Mouse (Mus musculus) heart, embryonic 10.5 days (tissue): ENCODE results near the gene Apela. TPM values are rescaled to one million over a fixed set of nuclear protein-coding genes. Genes with fewer than 3 reads are reported as not detected.
"Not testable (repeated sequence)": the region's sequence is repeated elsewhere in the genome, so short reads cannot be mapped to it uniquely, and the experiment has no call there.

ENCODE experiments used
- DNase-seq: peaks from one replicate; pipeline ENCODE4 v3.0.0-alpha.2; 2017; ENCODE audit warnings: low spot score
- H3K27ac ChIP-seq: fragments of 300-500 bp; sonication (generic); 2 replicates; pipeline ENCODE4 v1.5.1; 2016; ENCODE audit warnings: mild to moderate bottlenecking
- H3K27me3 ChIP-seq: fragments of 300-500 bp; sonication (generic); 2 replicates; pipeline ENCODE4 v1.6.1; 2016; ENCODE audit warnings: mild to moderate bottlenecking; ENCODE audit not compliant: poor library complexity, insufficient read depth, severe bottlenecking
- H3K36me3 ChIP-seq: fragments of 300-500 bp; sonication (generic); 2 replicates; pipeline ENCODE4 v1.6.1; 2016; ENCODE audit warnings: mild to moderate bottlenecking, moderate library complexity
- H3K4me1 ChIP-seq: fragments of 300-500 bp; sonication (generic); 2 replicates; pipeline ENCODE4 v1.6.1; 2016; ENCODE audit warnings: mild to moderate bottlenecking
- H3K4me3 ChIP-seq: fragments of 300-500 bp; sonication (generic); 2 replicates; pipeline ENCODE4 v1.5.1; 2016; ENCODE audit warnings: mild to moderate bottlenecking, moderate library complexity
- H3K9me3 ChIP-seq: fragments of 300-500 bp; sonication (generic); 2 replicates; pipeline ENCODE4 v1.6.1; 2016; ENCODE audit warnings: mild to moderate bottlenecking, moderate library complexity
- WGBS: fragments of 180-500 bp; shearing (Covaris S2); methylation state at CpG from one replicate; pipeline ENCODE4 v1.1.7; 2016; 5-methylcytosine and 5-hydroxymethylcytosine counted together
- polyA plus RNA-seq: library from polyadenylated mRNA; unstranded; fragments of >200 nt; fragmentation: Nextera tagmentation; extraction: Ambion mirVana; gene quantifications from 2 replicates; pipeline ENCODE4 v1.2.1, GENCODE M21; 2016

The Apela gene
- polyA plus RNA-seq, 1 experiment from 2014 or later: 10.7 TPM

- Histone ChIP-seq H3K9me3 (no peaks in the 10 kb centered on the region), H3K27me3 (no peaks in the 10 kb centered on the region), H3K36me3 (no peaks in the 10 kb centered on the region), H3K4me1 (no peaks in the 10 kb centered on the region), H3K4me3 (no peak overlapping the region), H3K27ac (no peak overlapping the region)
- 84% methylated on average over 3 of the region's 3 CpGs for WGBS
- DNase-seq: no peak
These were observed 16.4 kb upstream of the Apela start for GRCm38 (mm10) chr8:65053554-65053953.

DNA sequence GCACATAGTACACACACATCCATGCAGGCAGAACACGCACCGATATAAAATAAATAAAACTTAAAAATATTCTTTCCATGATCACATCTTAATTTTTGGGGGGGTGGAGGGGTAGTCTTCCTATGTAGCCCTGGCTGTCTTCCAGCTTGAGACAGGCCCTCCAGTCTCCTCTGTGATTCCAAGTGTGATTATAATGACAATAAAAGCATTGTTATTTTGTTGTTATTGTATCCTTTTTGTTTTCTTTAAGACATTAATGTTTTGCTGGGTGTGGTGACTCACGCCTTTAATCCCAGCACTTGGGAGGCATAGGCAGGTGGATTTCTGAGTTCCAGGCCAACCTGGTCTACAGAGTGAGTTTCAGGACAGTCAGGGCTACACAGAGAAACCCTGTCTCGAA, 10.7 kb upstream of the Apela start:
- Histone ChIP-seq H3K9me3 (no peaks in the 10 kb centered on the region), H3K27ac (no peak overlapping the region), H3K36me3 (no peaks in the 10 kb centered on the region), H3K4me3 (no peak overlapping the region), H3K4me1 (no peaks in the 10 kb centered on the region; the same call in 1 of the 2 replicates), H3K27me3 (no peaks in the 10 kb centered on the region)
- WGBS: 77% methylated on average over 4 of the region's 4 CpGs
- DNase-seq: no peak

GRCm38 (mm10) chr8:65047193-65047592, 10.1 kb upstream of the Apela start:
- no peak for DNase-seq
- Histone ChIP-seq H3K36me3 (no peaks in the 10 kb centered on the region), H3K27ac (no peak overlapping the region), H3K4me1 (no peaks in the 10 kb centered on the region; the same call in 1 of the 2 replicates), H3K4me3 (no peak overlapping the region), H3K27me3 (no peaks in the 10 kb centered on the region), H3K9me3 (no peaks in the 10 kb centered on the region)
- WGBS: 94% methylated on average over 4 of the region's 4 CpGs

GRCm38 (mm10) chr8:65046565-65046964, 9.4 kb upstream of the Apela start:
- Histone ChIP-seq H3K36me3 (no peaks in the 10 kb centered on the region), H3K9me3 (no peaks in the 10 kb centered on the region), H3K27me3 (no peaks in the 10 kb centered on the region), H3K4me3 (peak overlapping the region; percentile 27), H3K27ac (peak overlapping the region; percentile 56; the same call in 1 of the 2 replicates), H3K4me1 (no peaks in the 10 kb centered on the region; the same call in 1 of the 2 replicates)
- 27% methylated on average over 5 of the region's 5 CpGs for WGBS
- no peak for DNase-seq

DNA sequence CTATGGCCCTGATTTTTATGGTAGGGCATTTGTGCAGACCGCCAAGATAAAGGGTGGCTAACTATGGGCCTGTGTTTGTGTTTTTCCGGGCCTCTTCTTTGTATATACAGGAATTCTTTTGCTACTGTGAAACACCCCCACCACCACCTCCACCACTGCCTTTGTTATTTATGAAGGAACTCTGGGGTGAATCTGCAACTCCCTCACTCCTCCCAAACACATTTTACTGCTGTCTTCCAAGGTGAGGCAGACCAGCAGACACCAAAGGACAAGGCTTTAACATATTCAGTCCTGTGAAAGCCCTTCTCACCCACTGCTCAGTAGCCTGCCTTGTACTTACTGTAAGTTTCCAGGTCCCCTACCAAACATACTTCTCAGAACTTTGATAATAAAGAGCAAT, 3.0 kb downstream of the Apela start:
- Histone ChIP-seq H3K4me3 (no peak overlapping the region), H3K4me1 (0 out of 2 replicates have a peak, but pooled peaks cover 5% of the 10 kb centered on the region), H3K9me3 (no peaks in the 10 kb centered on the region), H3K36me3 (no peaks in the 10 kb centered on the region), H3K27me3 (no peaks in the 10 kb centered on the region), H3K27ac (no peak overlapping the region)
- DNase-seq: no peak
- 56% methylated on average over 2 of the region's 2 CpGs for WGBS

DNA sequence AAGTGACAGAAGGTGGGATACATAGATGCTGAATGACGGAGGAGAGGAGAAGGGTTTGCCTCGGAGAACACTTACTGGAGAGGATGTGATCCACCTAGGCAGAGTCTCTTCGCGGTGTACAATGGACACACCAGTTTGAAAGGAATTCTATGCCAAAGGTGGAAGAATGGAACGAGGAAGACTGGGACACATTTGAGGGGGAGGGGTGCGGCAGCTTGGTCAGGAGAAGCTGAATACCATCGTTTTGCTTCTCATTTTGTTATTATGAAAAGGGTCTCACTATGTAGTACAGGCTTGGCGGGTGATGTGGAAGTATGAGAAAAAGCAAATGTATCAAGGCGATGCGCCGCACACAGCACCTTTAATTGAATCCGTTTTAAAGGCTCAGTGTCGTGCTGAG, 4.1 kb downstream of the Apela start:
- no peaks in the 10 kb centered on the region for H3K36me3 ChIP-seq
- H3K27ac ChIP-seq: no peak overlapping the region
- H3K9me3 ChIP-seq: no peaks in the 10 kb centered on the region
- H3K27me3 ChIP-seq: no peaks in the 10 kb centered on the region
- 0 out of 2 replicates have a peak, but pooled peaks cover 5% of the 10 kb centered on the region for H3K4me1 ChIP-seq
- H3K4me3 ChIP-seq: no peak overlapping the region
- 83% methylated on average over 13 of the region's 13 CpGs for WGBS
- DNase-seq: no peak

DNA sequence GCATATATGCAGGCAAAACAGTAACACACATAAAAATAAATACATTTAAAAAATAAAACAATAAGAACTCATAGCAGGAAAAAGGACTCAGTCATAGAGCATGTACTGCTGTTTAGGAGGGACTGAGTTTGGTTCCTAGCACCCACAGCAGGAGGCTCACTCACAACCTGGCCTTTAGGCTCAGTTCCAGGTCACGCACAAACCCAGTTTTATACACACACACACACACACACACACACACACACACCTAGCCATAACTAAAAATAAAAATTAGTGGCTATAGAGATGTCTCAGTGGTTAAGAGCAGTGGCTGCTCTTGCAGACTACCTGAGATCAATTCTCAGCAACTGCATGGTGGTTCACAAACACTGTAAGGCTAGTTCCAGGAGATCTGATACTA, 5.0 kb downstream of the Apela start:
- Histone ChIP-seq H3K36me3 (no peaks in the 10 kb centered on the region), H3K4me1 (0 out of 2 replicates have a peak, but pooled peaks cover 5% of the 10 kb centered on the region), H3K4me3 (no peak overlapping the region), H3K9me3 (no peaks in the 10 kb centered on the region), H3K27me3 (no peaks in the 10 kb centered on the region), H3K27ac (no peak overlapping the region)
- WGBS: 96% methylated on average over 1 of the region's 1 CpGs
- no peak for DNase-seq

GRCm38 (mm10) chr8:65030735-65031485, 6.2 kb downstream of the Apela start:
- Histone ChIP-seq H3K27me3 (no peaks in the 10 kb centered on the region), H3K27ac (no peak overlapping the region), H3K4me1 (0 out of 2 replicates have a peak, but pooled peaks cover 5% of the 10 kb centered on the region), H3K4me3 (no peak overlapping the region), H3K9me3 (no peaks in the 10 kb centered on the region), H3K36me3 (no peaks in the 10 kb centered on the region)
- WGBS: 74% methylated on average over 4 of the region's 4 CpGs
- no peak for DNase-seq

- DNase-seq: no peak
- H3K36me3 ChIP-seq: no peaks in the 10 kb centered on the region
- H3K4me3 ChIP-seq: no peak overlapping the region
- H3K27me3 ChIP-seq: no peaks in the 10 kb centered on the region
- no peaks in the 10 kb centered on the region for H3K4me1 ChIP-seq
- H3K27ac ChIP-seq: no peak overlapping the region
- no peaks in the 10 kb centered on the region for H3K9me3 ChIP-seq
- WGBS: 82% methylated on average over 4 of the region's 4 CpGs
These were observed 7.4 kb downstream of the Apela start for GRCm38 (mm10) chr8:65029776-65030175.

- Histone ChIP-seq H3K4me1 (no peaks in the 10 kb centered on the region), H3K36me3 (no peaks in the 10 kb centered on the region), H3K4me3 (no peak overlapping the region), H3K9me3 (no peaks in the 10 kb centered on the region), H3K27ac (no peak overlapping the region), H3K27me3 (no peaks in the 10 kb centered on the region)
- 78% methylated on average over 12 of the region's 12 CpGs for WGBS
- no peak for DNase-seq
These were observed 8.0 kb downstream of the Apela start for GRCm38 (mm10) chr8:65028959-65029686.

- H3K36me3 ChIP-seq: no peaks in the 10 kb centered on the region
- no peaks in the 10 kb centered on the region for H3K4me1 ChIP-seq
- H3K27ac ChIP-seq: no peak overlapping the region
- WGBS: 49% methylated on average over 8 of the region's 8 CpGs
- H3K4me3 ChIP-seq: no peak overlapping the region
- H3K27me3 ChIP-seq: no peaks in the 10 kb centered on the region
- H3K9me3 ChIP-seq: no peaks in the 10 kb centered on the region
- no peak for DNase-seq
These were observed 14.7 kb downstream of the Apela start for GRCm38 (mm10) chr8:65022485-65022884.

DNA sequence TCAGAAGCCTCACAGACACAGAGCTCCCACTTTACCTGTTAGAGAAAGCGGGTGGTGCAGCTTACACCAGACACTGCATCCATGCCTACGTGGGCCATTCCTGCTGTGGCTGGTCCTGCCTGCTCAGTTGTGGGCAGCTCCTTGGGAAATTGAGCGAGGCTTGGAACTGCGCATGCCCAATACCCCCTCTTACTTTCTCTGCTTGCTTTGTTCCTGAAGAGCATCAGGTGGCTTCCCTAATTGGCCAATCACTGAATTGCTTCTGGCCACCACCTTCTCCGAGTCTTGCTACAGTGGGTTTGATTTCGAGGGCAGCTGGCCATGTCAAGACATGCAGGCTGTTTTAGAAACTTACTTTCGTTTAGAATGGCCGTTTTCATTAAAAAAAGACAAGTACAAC, 18.7 kb downstream of the Apela start, which contains the start of the genes Trim61 and Trim60:
Gene Trim61, minus strand, starts transcription at position 101 of the 400 bp plus-strand sequence.
Gene Trim60, minus strand, starts transcription at position 162 of the 400 bp plus-strand sequence.
- H3K4me3 ChIP-seq: no peak within 1 kb of the TSS
- 82% methylated on average over 8 of the region's 8 CpGs for WGBS
- DNase-seq: no peak
- H3K36me3 ChIP-seq: no peaks in the 10 kb centered on the region
- no peaks in the 10 kb centered on the region for H3K27me3 ChIP-seq
- H3K4me1 ChIP-seq: no peaks in the 10 kb centered on the region
- H3K27ac ChIP-seq: no peak within 1 kb of the TSS
- no peaks in the 10 kb centered on the region for H3K9me3 ChIP-seq

DNA sequence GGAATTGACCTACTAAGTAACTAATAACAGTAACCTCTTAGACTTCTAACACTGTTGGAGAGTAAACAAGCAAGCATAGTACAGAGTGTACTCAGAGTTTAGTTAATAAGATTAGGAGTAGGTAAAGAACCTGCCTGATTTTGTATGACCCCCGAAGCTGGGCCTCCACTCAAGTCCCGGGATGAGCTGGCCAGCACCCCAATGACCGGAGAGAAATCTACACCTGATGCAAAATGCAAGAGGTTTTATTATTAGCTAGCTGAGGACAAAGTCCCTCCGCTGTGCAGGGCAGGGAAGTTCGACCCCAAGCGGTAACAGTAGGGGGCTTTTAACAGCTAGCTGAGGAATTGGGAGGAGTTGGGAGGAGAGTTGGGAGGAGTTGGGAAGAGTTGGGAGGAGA, 29.5 kb downstream of the Apela start:
- DNase-seq, H3K4me3 ChIP-seq, H3K4me1 ChIP-seq, H3K27me3 ChIP-seq, H3K27ac ChIP-seq, H3K36me3 ChIP-seq, H3K9me3 ChIP-seq: not testable (repeated sequence)
- 71% methylated on average over 6 of the region's 6 CpGs for WGBS
